In the genomic region with DNA sequence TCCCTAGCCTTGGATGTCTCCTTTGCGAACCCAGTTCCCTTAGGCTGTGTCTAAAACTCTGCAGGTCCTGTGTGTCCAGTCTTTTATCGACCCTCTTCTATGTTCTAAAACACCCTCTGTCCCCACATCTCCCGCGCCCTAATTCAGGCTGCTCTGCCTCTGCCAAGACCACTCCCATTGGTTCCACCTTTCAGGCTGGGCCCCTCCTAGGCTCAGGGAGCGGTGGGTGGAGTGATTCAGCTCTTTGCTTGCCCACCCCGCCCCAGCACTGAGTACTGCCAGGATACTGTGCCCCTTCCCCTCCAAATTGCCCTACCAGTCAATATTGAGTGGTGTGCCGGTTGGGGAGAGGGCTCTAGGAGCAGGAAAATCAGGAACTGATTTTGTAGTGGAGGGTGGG, we compare ENCODE assay signal across 9 mouse cellular contexts. TPM values are rescaled to one million over a fixed set of nuclear protein-coding genes. Genes with fewer than 3 reads are reported as not detected.
DNase-seq lines count a peak whose midpoint lies in the region; ATAC-seq lines count a peak whose summit lies in the region.
"Had no signal": no experiment of that assay in that cellular context is flagged by ENCODE, and none has a peak within 500 bp of the region (broad histone marks: within the 10 kb centered on the region; RNA-seq: fewer than 3 reads in every experiment).

No protein-coding gene starts in this region.

- H3K27ac ChIP-seq in heart, embryonic 10.5 days = no peak overlapping the region
- no peak overlapping the region for H3K27ac ChIP-seq in neural tube, embryonic 11.5 days (ENCODE audit: low read depth, low read length)
- H3K27ac ChIP-seq in midbrain, embryonic 10.5 days (replicated peaks) = no peak overlapping the region

- H3K27me3 ChIP-seq in heart, embryonic 10.5 days (ENCODE audit: insufficient read depth, poor library complexity, severe bottlenecking) = peaks cover 100% of the 10 kb centered on the region
- H3K27me3 ChIP-seq in neural tube, embryonic 11.5 days (ENCODE audit: control insufficient read depth, insufficient read depth, low read length) = peaks cover 45% of the 10 kb centered on the region
- peaks cover 100% of the 10 kb centered on the region for H3K27me3 ChIP-seq in midbrain, embryonic 10.5 days (ENCODE audit: low read depth, poor library complexity, severe bottlenecking)

- DNase-seq in heart, embryonic 10.5 days (ENCODE audit: low spot score) = no peak
- DNase-seq in heart, adult 9 months (ENCODE audit: low spot score in 2 of 2) = no peak
- no peak for DNase-seq in neural tube, embryonic 11.5 days (ENCODE audit: low spot score)
- no peak for DNase-seq in neural tube, embryonic 10.5 days (ENCODE audit: extremely low spot score, low spot score)
- no peak for DNase-seq in midbrain, embryonic 10.5 days (ENCODE audit: low spot score)
- DNase-seq in B cell, adult 2 months = no peak
- no peak for DNase-seq in layer of hippocampus, postnatal 10 days (ENCODE audit: low spot score in 2 of 2)
- no peak for DNase-seq in embryo, embryonic 10.5 days (ENCODE audit: low spot score)
- DNase-seq: cerebellum, adult 8-10 months had no signal

- no peaks in the 10 kb centered on the region for H3K36me3 ChIP-seq in heart, embryonic 10.5 days
- H3K36me3 ChIP-seq in neural tube, embryonic 11.5 days (ENCODE audit: control insufficient read depth, insufficient read depth, low read length) = no peaks in the 10 kb centered on the region
- H3K36me3 ChIP-seq in midbrain, embryonic 10.5 days = no peaks in the 10 kb centered on the region

- no peak overlapping the region for H3K9ac ChIP-seq in neural tube, embryonic 11.5 days (ENCODE audit: low read length)

- peaks cover 23% of the 10 kb centered on the region for H3K4me1 ChIP-seq in heart, embryonic 10.5 days
- H3K4me1 ChIP-seq in neural tube, embryonic 11.5 days (ENCODE audit: control insufficient read depth, insufficient read depth, low read length) = peaks cover 19% of the 10 kb centered on the region
- peaks cover 37% of the 10 kb centered on the region for H3K4me1 ChIP-seq in midbrain, embryonic 10.5 days

- ATAC-seq in neural tube, embryonic 11.5 days (ENCODE audit: insufficient read depth, low FRiP score, low TSS enrichment) = no peak

- WGBS in heart, embryonic 10.5 days = 11% methylated on average over 7 of the region's 7 CpGs
- 2% methylated on average over 7 of the region's 7 CpGs for WGBS in neural tube, embryonic 11.5 days
- 7% methylated on average over 7 of the region's 7 CpGs for WGBS in midbrain, embryonic 10.5 days

- H3K4me2 ChIP-seq in neural tube, embryonic 11.5 days (ENCODE audit: low read depth) = peak overlapping the region; percentile 83

- H3K4me3 ChIP-seq in heart, embryonic 10.5 days = peak overlapping the region; percentile 68; the same call in 1 of the 2 replicates
- no peak overlapping the region for H3K4me3 ChIP-seq in neural tube, embryonic 11.5 days (ENCODE audit: low read depth, low read length)
- peak overlapping the region; percentile 57 for H3K4me3 ChIP-seq in midbrain, embryonic 10.5 days

- H3K9me3 ChIP-seq in heart, embryonic 10.5 days = no peaks in the 10 kb centered on the region
- H3K9me3 ChIP-seq in neural tube, embryonic 11.5 days (ENCODE audit: control insufficient read depth, low read length) = no peaks in the 10 kb centered on the region
- no peaks in the 10 kb centered on the region for H3K9me3 ChIP-seq in midbrain, embryonic 10.5 days (replicated peaks)

RNA-seq across cellular contexts. Expression of a gene that starts 0.5 kb away (rescaled TPM):
- polyA plus RNA-seq in heart, embryonic 10.5 days (2016; fragmentation: Nextera tagmentation; extraction: Ambion mirVana) = 0.89 and 1.2 TPM in 2 replicates
- 1.1 and 1.4 TPM in 2 replicates for polyA plus RNA-seq in neural tube, embryonic 11.5 days (2014; fragmentation: Nextera tagmentation; extraction: Ambion mirVana)
- 0.32 and 0.79 TPM in 2 replicates for polyA plus RNA-seq in midbrain, embryonic 10.5 days (2016; fragmentation: Nextera tagmentation; extraction: Ambion mirVana)
- 1 to 10 TPM; 2.9 to 3.3 TPM for total RNA-seq in layer of hippocampus, postnatal 10 days (2021)
